Mouse (Mus musculus) liver, embryonic 14.5 days (tissue): ENCODE data around the gene Pfn1.

ENCODE experiments used
- CTCF ChIP-seq: IDR thresholded peaks from 2 replicates; pipeline ENCODE4 v1.5.1; 2016; ENCODE audit warnings: antibody characterized with exemption, low read depth, control low read depth
- EP300 ChIP-seq: IDR thresholded peaks from 2 replicates; pipeline ENCODE4 v1.6.1; 2016; ENCODE audit warnings: antibody characterized with exemption, low read depth

- TF ChIP-seq CTCF (peak; percentile 51), EP300 (no peak)
Observed at GRCm38 (mm10) chr11:70612505-70612904, 41.9 kb downstream of the Pfn1 start.
